Mouse (Mus musculus): ENCODE measurements around the gene Kctd2.

- TF ChIP-seq CTCF (IDR thresholded peaks at IDR 0.05; ENCODE audit: control insufficient read depth, insufficient read depth, insufficient replicate concordance, low read depth, low read length) = no peak
- no peak for TF ChIP-seq POLR2A (IDR thresholded peaks at IDR 0.05; ENCODE audit: control insufficient read depth, low read depth, low read length)
Observed at GRCm38 (mm10) chr11:115372737-115373136, 47.2 kb upstream of the Kctd2 start.
